Mouse (Mus musculus) liver, embryonic 12.5 days (tissue): ENCODE measurements around the gene Iqgap2. TPM values are rescaled to one million over a fixed set of nuclear protein-coding genes. Genes with fewer than 3 reads are reported as not detected.

Source experiments
- ATAC-seq: fragments of 200-750 bp; cut with Nextera tagmentation; 2 replicates; pipeline ENCODE4 v1.8.0; 2017; ENCODE audit warnings: moderate number of reproducible peaks, mild to moderate bottlenecking, moderate library complexity
- H3K27ac ChIP-seq: fragments of 300-500 bp; sonication (generic); 2 replicates; pipeline ENCODE4 v1.5.1; 2016; ENCODE audit warnings: mild to moderate bottlenecking
- H3K27me3 ChIP-seq: fragments of 300-500 bp; sonication (generic); replicated peaks from 2 replicates; pipeline ENCODE4 v1.6.1; 2016; ENCODE audit warnings: mild to moderate bottlenecking, moderate library complexity
- H3K36me3 ChIP-seq: fragments of 300-500 bp; sonication (generic); 2 replicates; pipeline ENCODE4 v1.6.1; 2016; ENCODE audit warnings: mild to moderate bottlenecking, moderate library complexity
- H3K4me1 ChIP-seq: fragments of 300-500 bp; sonication (generic); 2 replicates; pipeline ENCODE4 v1.6.1; 2016
- H3K4me2 ChIP-seq: fragments of 300-500 bp; sonication (generic); 2 replicates; pipeline ENCODE4 v1.6.1; 2016; ENCODE audit warnings: mild to moderate bottlenecking, moderate library complexity
- H3K4me3 ChIP-seq: fragments of 300-500 bp; sonication (generic); 2 replicates; pipeline ENCODE4 v1.5.1; 2016; ENCODE audit warnings: mild to moderate bottlenecking, moderate library complexity
- H3K9ac ChIP-seq: fragments of 300-500 bp; sonication (generic); 2 replicates; pipeline ENCODE4 v1.6.1; 2016; ENCODE audit warnings: mild to moderate bottlenecking, moderate library complexity
- H3K9me3 ChIP-seq: fragments of 300-500 bp; sonication (generic); replicated peaks from 2 replicates; pipeline ENCODE4 v1.6.1; 2016; ENCODE audit warnings: mild to moderate bottlenecking, moderate library complexity
- WGBS: fragments of 180-500 bp; shearing (Covaris S2); methylation state at CpG from one replicate; pipeline ENCODE4 v1.1.7; 2016; ENCODE audit not compliant: insufficient replicate concordance; 5-methylcytosine and 5-hydroxymethylcytosine counted together
- polyA plus RNA-seq: library from polyadenylated mRNA; unstranded; fragments of >200 nt; fragmentation: Nextera tagmentation; extraction: Ambion mirVana; gene quantifications from 2 replicates; pipeline ENCODE4 v1.2.1, GENCODE M21; 2016

Gene Iqgap2
- polyA plus RNA-seq, 1 experiment from 2014 or later, result 14.7 TPM

GRCm38 (mm10) chr13:95583237-95584189, 308.2 kb downstream of the Iqgap2 start:
- no peak overlapping the region for H3K27ac ChIP-seq
- peaks cover 47% of the 10 kb centered on the region for H3K27me3 ChIP-seq
- peaks cover 4% of the 10 kb centered on the region; the same call in 1 of the 2 replicates for H3K4me1 ChIP-seq
- 59% methylated on average over 19 of the region's 19 CpGs for WGBS
- no peaks in the 10 kb centered on the region for H3K36me3 ChIP-seq
- no peak for ATAC-seq
- H3K4me3 ChIP-seq, result no peak overlapping the region
- H3K4me2 ChIP-seq, result no peak overlapping the region
- no peaks in the 10 kb centered on the region for H3K9me3 ChIP-seq
- H3K9ac ChIP-seq, result no peak overlapping the region

GRCm38 (mm10) chr13:95581850-95582249, 309.9 kb downstream of the Iqgap2 start:
- no peak for ATAC-seq
- Histone ChIP-seq H3K4me1 (peaks cover 4% of the 10 kb centered on the region; the same call in 1 of the 2 replicates), H3K9me3 (no peaks in the 10 kb centered on the region), H3K4me2 (no peak overlapping the region), H3K9ac (no peak overlapping the region), H3K36me3 (no peaks in the 10 kb centered on the region), H3K4me3 (no peak overlapping the region), H3K27ac (no peak overlapping the region), H3K27me3 (peaks cover 38% of the 10 kb centered on the region)
- WGBS, result 36% methylated on average over 1 of the region's 1 CpGs

- Histone ChIP-seq H3K27me3 (peaks cover 13% of the 10 kb centered on the region; the same call in 1 of the 2 replicates), H3K27ac (no peak overlapping the region), H3K9ac (no peak overlapping the region), H3K36me3 (no peaks in the 10 kb centered on the region), H3K4me1 (no peaks in the 10 kb centered on the region), H3K4me2 (no peak overlapping the region), H3K4me3 (no peak overlapping the region), H3K9me3 (no peaks in the 10 kb centered on the region)
- WGBS, result 69% methylated on average over 5 of the region's 5 CpGs
- ATAC-seq, result no peak
Observed at GRCm38 (mm10) chr13:95578016-95578697, 313.6 kb downstream of the Iqgap2 start.

Other genes with a start within 250 kb of the Iqgap2 start
- 22.0 and 23.5 TPM in 2 replicates for gene F2rl2, start 195.1 kb downstream of the Iqgap2 start, polyA plus RNA-seq
- gene Gm20075, start 189.5 kb upstream of the Iqgap2 start, polyA plus RNA-seq, result 6.2 and 9.2 TPM in 2 replicates
- not detected in 2 replicates for gene Gm17190, start 190.1 kb upstream of the Iqgap2 start, polyA plus RNA-seq
- 0.07 and 0.12 TPM in 2 replicates for gene Sv2c, start 240.7 kb upstream of the Iqgap2 start, polyA plus RNA-seq